Mouse (Mus musculus) right cerebral cortex, adult 2 months (tissue): ENCODE data around the gene Mvp.
A peak's percentile ranks its signal among the peaks of the same experiment; 100 is the strongest.

Source experiments
- DNase-seq, 2 experiments: peaks; one replicate each; pipeline ENCODE4 v3.0.0; 2021 to 2022; ENCODE audit warnings: low spot score in 2 of 2

The Mvp gene

DNA sequence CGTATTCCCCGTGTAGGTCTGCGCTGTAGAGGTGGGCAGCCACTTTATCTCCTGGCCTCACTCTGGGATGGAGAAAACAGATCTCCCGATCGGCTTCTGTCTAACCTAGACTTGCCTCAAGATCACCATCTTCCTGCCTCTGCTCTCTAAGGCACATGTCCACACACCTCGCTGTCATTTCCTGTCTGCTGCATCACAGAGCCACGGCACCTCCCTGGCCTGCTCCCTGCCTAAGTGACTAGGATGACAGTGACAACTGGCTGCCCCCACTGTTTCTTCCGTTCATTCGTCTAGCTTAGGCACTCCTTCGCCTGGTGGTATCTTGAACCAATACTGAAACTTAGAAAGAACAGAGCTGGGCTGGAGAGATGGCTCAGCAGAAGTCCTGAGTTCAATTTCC, 14.9 kb downstream of the Mvp start:
- DNase-seq: no peak

DNA sequence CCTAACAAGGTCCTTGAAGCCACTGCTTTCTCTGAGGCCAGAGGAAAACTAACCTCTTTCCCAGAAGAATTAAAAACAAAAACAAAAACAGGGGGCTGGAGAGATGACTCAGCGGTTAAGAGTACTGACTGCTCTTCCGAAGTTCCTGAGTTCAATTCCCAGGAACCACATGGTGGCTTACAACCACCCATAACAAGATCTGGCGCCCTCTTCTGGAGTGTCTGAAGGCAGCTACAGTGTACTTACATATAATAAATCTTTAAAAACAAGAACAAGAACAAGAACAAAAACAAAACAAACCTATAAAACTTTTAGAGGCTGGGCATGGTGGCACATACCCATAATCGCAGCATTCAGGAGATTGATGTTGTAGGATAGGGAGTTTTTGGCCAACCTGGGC, 18.0 kb downstream of the Mvp start:
- no peak for DNase-seq

DNA sequence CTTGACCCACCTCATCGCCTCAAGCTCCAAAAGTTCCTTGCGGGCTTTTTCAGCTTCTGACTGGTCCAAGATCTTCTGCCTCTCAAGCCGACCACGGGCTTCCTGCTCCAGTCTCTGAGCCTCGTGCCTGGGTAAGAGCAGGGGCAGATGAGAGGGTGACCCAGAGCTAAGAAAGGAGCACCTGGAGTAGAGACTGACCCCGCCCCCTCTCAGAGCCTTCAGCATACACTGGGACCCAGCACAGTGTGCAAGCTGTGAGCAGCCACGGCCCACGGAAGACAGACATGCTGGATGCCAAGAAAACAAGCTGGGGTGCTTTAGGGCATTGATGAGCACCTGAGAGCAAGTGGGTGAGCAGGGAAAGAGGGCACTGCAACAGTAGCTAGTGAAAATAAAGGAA, 25.6 kb downstream of the Mvp start:
- DNase-seq: no peak

DNA sequence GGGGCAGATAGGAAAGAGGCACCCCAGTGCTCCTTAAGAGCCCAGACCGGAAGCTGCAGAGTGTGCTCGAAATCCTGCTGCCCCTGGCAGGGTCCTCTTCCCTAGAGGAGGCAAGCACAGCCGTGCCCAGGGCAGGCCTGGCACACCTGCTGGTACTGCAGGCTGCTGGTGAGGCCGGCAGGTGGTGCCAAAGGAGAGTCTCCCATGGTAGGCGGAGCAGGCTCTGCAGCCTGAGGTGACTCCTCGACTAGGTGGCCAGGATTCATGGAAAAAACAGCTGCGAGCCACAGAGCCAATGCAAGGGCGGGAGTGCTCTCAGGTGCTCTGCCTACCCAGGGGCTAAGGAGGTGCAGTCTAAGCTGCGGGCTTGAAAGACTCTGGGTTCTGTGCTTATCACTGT, 28.1 kb downstream of the Mvp start:
- peak in 1 of 2 experiments; percentile 41 for DNase-seq

DNA sequence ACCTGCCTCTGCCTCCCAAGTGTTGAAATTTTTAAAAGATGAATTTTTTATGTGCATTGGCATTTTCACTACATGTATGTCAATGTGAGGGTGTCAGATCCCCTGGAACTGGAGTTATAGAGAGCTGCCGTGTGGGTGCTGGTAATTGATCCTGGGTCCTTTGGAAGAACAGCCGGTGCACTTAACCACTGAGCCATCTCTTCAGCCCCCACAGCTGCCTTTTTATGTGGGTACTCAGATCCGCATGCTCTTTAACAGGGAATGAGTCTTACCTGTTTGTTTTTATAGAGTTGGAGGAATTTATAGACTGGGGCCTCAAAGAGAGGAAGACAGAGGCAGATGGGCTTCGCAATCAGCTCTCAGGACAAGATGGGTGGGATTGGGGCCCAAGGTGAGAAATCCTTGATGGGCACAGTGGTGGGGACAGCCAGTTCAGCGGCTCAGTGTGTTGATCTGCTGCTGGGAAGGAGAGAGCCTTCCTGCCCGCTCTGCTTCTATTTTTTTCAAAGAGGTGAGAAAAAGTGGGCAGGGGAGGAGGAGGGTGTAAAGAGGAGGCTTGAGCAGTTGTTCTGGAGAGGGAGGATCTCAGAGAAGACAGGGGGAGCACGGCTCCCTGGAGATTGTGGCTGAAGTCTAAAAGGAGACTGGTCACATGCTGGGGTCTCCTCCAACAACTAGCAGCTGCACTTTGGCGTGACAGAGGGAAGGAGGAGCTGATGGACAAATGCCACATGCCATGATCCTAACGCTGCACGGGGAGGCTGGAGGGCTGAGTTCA, 29.6 kb downstream of the Mvp start:
- peak; percentile 51 to 52 for DNase-seq

DNA sequence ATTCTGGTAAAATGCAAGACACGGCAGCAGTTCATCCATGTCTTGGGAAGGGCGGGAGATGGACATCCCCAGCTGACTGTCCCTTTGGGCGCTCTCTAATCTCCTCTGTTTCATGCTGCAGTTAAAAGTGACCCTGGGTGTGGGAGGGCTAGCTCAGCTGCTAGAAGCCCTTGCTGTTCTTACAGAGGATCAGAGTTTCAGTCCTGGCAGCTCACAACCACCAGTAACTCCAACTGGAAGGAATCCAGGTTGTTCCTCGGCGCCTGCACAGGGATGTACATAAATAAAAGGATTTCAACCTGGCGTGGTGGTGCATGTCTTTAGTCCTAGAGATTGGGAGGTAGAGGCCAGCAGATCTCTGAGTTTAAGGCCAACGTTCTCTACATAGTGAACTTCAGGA, 31.3 kb downstream of the Mvp start:
- DNase-seq: no peak

DNA sequence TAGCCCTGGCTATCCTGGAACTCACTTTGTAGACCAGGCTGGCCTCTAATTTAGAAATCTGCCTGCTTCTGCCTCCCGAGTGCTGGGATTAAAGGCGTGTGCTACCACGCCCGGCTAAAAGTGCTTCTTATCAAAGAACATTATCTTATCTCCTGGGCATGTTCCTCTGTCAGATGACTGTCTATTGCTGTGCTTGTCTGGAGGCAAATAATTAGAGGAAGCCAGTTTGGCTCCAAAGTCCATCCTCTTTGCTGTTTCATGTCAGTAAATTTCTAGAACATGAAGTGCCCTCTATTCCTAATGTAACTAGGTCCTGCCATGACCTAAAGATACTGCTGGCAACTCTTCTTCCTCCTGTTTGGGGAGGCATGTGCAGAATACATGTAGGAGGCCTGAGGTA, 32.4 kb downstream of the Mvp start:
- no peak for DNase-seq

DNA sequence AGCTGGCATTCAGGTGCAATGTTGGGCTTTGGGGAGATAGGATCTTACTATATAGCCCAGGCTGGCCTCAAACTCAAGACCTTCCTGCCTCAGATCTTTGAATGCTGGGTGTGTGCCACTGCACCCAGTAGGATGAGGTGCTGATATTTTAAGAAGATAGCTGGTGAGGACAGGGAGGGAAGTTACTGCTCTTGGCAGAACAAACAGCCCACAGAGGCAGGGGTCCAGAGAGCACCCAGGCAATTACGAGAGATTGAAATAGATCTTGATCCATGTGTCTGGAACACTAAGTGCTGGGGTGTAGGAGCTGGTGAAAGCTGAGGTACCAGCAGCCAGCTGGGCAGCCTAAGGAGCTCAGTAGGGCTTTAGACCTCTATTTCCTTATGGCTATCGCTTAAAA, 32.8 kb downstream of the Mvp start:
- no peak for DNase-seq

DNA sequence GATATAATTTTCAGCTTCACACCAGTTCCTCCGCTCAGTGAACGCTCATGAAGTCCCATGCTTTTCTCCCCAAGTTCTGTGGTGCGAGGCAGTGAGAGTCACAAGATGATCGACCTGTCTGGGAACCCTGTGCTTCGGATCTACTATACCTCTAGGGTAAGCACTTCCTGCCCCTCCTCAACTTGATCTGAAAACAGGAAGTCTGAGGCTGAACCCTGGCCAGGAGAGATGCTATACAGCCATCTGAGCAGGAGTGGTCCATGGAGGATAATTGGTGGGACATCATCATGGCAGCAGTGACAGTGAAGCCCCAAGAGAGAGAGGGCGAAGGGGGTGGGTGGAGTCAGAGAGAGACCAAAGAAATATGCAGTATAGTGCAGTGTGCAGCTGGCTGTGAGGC, 35.6 kb downstream of the Mvp start:
- no peak for DNase-seq

DNA sequence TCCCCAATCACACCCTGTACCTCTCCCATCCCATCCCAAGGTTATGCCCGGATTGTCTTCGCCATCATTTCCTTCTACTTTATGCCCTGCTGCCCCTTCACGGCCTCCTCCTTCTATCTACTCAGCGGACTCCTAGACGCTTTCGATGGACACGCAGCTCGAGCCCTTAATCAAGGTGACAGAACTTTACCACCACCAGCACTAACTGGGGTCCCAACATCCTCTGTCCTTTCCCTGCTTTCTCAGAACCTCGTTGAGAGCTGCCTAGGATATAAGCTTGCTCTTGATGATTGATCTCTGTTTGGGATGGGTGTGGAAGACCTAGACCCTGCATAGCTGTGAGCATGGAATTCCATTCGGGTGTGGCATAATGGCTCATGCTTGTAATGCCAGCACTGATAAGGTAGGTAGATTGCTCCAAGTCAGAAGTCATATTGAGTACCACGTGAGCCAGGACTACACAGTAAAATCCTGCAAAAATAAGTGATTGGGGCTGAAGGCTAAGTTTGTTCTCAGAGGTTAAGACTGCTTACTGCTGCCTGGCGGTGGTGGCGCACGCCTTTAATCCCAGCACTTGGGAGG, 37.5 kb downstream of the Mvp start:
- DNase-seq: no peak

DNA sequence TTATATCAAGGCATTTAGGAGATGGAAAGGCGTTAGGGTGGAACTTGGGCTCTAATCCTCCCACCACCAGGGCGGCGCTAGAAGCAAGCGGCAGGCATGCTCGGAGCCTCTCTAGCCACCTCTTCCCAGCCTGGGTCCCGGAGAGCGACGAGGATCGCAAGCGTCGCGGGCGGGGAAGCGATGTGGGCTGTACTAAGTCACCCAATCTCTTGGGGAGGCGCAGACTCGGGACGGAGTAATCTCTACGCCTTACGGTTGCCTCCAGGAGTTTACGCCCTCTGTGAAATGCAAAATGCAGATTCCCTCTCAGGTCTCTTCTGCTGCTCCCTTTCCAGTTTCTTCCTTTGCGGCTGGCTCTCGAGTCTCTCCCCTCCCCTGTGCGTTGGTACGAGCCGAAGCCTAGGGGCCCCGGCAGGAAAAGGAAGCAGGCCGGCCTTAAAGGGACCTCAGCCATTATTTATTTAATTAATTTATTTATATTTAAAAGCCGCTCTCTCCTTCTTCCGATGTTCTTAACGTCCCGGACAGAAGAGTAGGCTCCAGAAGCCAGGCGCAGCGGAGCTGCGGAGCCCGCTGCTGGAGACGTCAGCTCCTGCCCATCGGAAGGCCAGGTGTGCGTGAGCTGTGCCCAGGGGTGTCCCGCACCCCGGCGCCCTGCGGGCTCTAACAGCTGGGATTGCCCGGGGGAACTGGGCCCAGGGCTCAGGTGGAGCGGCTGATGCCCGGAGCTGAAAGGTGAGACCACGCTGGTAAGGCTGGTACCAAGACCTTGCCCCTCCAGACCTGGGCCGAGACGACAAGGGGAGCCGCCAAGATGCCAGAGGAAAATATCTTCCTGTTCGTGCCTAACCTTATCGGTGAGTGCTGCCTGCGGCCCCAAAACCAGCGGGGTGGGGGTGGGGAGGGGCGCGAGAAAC, 38.2 kb downstream of the Mvp start, which contains the start of gene Cdiptos:
Gene Cdiptos, minus strand, starts transcription at position 149 of the 917 bp plus-strand sequence.
- peak; percentile 96 to 98 for DNase-seq

DNA sequence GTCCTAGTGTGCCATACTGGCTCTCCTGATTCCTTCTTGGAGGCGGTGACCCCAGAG, 38.7 kb downstream of the Mvp start, which contains the start of gene Cdipt:
Gene Cdipt, plus strand, starts transcription at position 22 of the 57 bp plus-strand sequence.
- DNase-seq: no peak

DNA sequence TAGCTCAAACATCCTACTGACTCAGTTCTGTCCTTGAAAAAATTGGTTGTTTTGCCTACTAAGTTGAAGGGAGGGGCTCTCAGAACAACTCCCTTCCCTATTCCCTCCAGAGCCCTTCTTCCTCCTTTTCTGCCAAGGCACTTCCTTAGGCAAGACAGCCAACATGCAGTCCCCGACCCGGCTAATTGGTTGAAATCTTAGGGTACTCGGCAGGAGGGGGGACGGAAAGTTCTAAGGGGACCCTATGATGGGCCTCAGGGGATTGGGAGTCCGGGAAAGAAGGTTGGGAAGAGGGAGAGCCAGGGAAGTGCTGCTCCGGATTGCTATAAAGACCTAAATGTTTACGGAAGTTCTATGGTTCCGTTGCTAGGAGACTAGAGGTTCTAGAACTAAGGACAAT, 38.9 kb downstream of the Mvp start:
- DNase-seq: no peak

DNA sequence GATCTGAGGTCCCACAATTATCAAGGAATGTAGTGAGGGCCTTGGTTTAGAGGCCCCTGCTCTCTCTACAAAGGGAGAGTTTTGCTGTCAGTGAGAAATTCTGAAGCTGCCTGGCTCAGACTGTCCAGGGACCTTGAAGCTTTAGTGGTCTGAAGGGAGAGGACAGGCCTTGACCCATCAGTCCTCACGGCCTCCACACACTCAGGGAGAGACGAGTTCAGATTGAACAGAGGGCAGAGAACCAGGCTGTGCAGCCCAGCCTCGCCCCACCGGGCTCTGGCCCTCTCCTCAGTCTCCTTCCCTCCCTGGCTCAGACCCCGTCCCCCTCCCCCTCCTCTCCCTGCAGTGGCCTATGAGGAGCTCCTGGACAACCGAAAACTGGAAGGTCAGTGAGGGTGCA, 47.1 kb downstream of the Mvp start:
- DNase-seq: no peak

DNA sequence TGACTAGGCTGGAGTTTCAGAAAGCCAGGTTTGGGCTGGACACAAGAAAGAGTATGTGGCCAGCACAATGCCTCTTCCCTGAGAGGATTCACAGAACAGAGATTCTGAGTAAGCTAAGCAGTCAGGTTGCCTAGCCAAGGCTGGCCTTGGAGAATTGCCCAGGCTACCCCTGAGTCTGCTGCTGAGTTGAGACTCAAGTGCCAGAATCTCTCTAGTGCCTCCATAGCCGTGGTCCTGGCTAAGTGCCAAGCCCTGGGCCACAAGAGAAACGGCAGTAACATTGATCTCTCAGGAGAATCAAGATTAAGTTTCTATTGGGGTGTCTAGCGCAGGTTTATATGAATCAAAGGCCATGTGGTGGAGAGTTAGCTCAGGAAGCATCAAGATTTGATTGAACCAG, 48.9 kb downstream of the Mvp start:
- peak in 1 of 2 experiments; percentile 7 for DNase-seq

DNA sequence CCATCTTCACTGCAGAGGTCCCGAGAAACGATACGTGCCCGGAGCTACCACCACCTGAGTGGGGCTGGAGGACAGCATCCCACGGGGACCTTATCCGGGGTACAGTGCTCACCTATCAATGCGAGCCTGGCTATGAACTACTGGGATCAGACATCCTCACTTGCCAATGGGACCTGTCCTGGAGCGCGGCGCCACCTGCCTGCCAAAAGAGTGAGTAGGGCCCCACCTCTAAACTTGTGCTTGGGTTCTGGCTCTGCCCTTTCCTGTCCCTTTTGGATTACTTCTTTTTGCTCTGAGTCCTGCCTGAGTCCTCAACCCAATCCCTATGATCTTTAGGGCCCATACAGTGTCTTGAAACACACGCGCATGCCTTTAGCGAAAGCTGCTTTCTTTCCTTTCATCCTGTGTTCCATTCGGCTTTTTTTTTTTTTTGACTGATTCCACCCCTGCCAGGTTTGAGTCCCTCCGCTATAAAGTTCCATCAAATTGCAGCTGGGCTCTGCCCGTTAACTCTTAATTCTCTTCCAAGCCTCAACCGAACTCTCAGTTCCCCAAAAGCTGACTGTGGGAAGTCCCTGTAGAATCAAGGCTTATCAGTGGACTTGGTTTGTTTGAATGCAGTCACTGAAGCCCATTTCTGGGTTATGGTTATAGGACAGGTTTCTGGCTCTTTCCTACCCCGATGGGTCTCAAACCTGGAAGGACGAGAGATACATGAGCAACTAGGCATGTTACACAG, 50.7 kb downstream of the Mvp start:
- peak in 1 of 2 experiments; percentile 11 for DNase-seq

DNA sequence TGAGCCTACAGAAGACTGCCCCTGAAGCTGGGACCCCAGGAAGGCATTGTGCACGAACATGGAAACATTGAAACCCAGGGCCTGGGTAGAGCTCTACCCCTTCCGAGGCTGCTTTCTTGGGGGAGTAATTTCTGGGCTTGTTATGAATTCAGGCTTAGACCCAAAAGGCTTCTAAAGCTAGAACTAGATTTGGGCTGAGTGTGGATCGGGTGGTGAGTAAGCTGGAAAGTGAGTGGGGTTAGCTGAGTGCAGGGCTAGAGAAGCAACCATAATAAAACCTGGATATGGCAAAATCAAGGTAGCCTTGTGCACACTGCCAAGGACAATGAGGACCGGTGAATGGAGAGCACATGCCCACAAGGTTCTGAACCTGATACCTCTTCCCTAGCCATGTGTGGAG, 52.5 kb downstream of the Mvp start:
- peak in 1 of 2 experiments; percentile 25 for DNase-seq

DNA sequence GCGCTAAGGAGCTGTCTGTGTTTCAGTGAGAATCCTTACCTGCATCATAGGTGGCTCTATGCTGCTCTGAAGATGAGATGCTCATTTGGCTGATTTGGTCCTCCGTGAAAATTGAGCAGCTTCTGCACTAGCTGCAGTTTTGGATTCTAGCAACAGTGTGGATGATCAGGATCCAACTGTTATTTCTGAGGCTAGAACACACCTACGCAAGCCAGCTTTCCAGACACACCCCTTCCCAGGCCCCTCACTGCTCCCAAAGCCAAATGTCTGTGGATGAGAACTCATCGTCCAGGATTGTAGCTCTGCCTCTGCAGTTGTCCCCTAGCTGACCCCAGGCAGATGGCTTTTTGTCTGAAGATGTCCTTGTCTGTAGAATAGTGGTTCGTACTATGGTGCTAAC, 53.3 kb downstream of the Mvp start:
- peak in 1 of 2 experiments; percentile 32 for DNase-seq

DNA sequence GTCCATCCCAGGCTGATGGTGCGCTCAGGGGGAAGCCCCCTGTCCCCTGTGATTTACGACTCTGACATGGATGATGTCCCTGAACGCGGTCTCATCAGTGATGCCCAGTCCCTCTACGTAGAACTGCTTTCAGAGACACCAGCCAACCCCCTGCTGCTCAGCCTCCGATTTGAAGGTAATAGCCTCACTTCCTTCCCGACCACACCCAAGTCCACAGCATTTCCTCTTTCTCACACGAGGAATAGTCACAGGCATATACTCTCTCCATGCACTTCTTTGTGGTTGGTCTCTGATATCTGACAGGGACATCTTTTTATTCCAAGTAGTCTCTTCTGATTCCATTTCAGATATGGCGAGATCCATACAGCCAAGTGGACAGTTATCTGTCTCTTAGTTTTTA, 54.6 kb downstream of the Mvp start:
- DNase-seq: no peak

DNA sequence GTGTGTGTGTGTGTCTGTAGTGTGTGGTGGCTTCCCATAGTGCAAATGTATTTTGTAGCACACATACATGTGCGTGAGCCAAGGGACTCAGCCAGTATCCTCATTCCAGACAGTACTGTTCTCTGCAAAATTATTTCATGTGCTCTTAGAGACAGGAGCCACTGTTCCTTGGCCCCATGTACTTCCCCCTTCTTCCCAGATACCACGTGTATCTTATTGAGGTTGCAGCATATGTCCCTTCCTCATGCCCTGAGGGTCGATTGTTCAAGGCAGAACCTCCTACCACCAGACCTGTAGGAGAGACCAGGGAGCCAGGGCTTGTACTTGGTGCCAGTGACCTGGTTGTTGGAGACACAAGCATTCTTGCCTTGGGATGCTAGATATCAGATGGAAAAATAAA, 59.3 kb downstream of the Mvp start:
- no peak for DNase-seq

DNA sequence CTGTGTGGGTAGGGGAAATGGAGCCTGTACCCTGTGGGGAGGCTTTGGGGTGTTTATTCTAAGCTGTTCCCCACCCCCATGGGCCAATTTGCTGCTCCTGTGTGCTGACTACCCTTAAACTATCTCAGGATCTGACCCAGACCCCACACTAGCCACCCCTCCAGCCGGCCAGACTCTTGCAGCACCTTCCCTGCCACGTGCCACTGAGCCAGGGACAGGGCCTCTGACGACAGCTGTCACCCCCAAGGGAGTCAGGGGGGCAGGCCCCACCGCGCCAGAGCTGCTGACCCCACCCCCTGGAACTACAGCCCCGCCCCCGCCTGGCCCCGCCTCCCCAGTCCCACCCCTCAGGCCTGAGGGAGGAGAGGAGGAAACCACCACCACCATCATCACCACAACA, 61.8 kb downstream of the Mvp start:
- no peak for DNase-seq

DNA sequence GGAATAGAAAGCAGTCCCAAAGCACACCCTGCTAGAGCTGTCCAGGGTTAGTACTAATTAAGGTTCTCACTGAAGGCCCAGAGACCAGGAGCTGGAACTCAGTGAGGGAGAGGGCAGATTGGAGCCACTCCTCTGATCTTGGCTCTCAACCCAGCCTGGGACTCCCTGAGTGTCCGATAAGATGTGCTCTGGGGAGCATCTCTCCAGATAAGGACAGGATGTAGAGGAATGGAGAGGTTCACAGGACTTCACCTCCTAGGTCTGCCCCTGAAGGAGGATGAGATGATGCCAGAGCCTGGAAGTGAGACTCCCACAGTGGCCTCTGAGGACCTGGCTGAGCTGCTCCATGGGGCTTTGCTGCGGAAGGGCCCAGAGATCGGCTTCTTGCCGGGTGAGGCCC, 62.7 kb downstream of the Mvp start:
- DNase-seq: no peak
